Mouse (Mus musculus): ENCODE data around the gene Pgbd5.
A peak's percentile ranks its signal among the peaks of the same experiment; 100 is the strongest.

Gene Pgbd5

DNA sequence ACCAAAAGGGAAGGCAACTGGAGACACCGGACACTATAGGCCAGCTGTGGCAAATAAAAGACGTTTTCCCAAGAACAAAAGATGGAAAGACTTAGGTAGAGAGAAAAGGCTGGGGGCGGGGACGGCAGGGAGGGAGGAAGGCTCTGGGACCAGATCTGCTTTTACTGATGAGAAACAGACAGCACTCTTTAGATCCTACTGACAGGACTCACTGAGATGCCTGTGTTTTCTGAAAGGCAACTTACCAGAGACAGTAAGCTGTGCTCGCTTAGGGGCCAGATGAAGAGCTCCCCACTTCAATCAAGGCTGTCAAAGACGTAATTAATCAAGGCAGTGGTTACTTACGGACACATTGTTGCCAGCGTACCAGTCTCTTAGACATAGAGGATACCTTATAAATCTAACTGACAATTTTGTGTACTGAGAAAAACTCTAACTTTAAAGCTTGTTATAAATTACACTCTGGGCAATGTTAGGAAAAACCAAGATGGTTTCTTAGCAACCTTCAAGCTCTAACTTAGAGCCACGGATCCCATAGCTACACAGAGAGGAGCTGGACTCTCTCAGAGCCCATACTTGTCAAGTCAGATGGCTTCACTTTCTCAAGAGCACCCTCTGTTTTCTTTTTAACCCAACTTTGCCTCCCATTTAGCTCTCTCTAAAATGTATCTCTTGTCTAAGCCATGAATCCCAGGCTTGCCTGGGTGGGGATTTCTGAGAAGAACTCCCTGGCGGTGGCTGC lies 47.0 kb downstream of the Pgbd5 start:
- DNase-seq (ENCODE audit: low spot score in 2 of 2): no peak

DNA sequence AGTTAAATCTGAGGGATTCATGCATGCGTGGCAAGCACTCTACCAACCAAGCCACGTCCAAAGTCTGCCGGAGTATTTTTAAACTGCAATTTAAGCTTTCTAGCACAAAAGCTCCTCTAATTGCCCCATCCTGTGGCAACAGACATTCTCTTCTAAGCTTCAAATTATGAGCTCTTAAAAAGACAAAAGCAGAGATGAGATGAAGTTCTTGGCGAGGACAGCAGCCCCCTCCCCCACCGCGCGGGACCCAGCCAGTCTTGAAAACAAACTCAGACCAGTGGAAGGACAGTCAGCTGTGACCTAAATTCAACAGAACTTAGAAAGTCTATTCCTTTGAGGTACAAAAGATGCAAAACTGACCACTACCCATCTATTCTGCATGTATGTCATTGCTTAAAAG lies 48.3 kb downstream of the Pgbd5 start:
- no peak for DNase-seq (ENCODE audit: low spot score in 2 of 2)

DNA sequence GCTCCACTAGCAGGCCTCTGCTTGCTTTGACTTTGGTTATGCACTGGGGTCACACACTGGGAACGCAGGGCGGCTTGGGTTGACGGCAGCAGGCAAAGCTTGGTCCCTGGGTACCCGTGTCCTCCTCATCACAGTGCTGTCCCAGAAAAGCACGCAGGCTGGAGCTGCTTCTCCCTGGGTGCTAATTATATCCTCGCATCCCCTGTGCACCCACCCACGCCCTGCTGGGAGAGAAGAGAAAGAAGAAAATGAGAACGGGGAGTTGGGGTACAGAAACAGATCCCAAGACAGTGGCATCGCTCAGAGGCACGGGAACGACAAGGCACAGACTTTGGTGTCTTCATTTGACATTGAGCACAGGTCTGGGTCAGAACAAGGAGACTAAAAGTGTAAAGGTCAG lies 50.0 kb downstream of the Pgbd5 start:
- DNase-seq (ENCODE audit: low spot score in 2 of 2): no peak

DNA sequence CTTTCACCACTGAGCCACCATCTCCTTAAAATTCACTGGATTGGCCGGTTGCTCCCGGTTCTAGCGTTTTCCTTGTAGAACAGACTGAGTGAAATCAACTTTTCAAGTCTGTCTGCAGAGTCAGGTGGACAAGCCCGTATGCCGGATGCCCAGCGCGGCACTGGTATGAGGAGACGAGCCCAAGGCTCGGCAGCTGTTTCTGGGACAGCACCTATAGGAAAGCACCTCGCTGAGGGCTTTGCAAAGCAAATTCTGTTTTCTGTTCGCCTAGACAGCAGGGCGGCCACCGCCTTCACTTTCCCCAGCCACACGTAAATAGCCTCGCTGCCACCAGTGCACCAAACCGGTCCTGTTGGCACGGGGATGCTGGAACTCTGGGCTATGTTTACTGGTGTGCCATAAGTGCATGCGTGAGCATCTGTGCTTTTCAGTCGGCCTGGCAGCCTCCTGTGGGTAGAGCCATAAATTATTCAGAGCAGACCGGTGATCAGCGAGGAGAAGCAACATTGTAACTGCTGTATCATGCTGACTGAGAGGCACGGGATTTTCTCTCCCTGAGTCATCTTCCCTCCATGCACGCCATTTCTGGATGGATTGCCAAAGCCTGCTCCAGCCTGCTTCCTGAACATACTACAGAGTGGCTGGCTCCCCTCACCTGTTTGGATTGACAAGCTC lies 53.1 kb downstream of the Pgbd5 start:
- no peak for DNase-seq (ENCODE audit: low spot score in 2 of 2)

DNA sequence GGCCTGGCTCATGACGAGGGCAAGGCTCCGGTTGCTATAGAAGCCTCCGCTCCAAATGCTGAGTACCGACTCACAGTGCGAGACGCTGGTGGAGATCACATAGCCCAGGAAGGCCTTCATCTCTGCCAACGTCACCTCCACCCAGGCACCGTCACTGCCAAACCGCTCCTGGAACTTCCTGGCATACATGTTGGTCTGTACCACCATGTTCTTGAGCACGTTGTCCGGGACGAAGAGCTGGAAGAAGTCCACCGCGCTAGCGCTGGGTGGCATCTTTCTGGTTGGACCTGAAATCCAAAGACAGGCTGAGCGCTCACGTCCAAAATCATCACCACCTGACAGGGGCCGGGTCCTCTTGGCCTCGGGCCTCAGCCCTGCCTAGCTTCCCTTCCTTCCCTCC lies 55.1 kb downstream of the Pgbd5 start:
- DNase-seq (ENCODE audit: low spot score in 2 of 2): no peak

DNA sequence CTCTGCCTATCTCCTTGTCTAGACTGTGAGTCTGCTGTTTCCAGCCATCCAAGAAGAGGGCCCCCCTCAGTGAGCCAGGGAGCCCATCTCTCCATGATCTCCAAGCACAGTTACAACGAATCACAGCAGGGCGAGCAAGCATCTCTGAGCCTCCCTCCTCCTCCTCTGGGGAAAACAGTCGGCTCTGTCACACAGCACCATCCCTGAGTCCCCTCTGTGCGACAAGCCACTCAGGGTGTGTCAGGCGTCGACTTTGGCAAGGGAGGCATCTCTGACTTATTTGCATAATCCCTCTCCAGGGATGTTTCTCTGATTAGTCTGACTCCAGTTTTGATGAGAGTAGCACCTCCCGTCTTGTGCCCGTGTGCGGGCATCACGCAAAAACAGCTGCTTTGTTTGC lies 57.2 kb downstream of the Pgbd5 start:
- no peak for DNase-seq (ENCODE audit: low spot score in 2 of 2)

DNA sequence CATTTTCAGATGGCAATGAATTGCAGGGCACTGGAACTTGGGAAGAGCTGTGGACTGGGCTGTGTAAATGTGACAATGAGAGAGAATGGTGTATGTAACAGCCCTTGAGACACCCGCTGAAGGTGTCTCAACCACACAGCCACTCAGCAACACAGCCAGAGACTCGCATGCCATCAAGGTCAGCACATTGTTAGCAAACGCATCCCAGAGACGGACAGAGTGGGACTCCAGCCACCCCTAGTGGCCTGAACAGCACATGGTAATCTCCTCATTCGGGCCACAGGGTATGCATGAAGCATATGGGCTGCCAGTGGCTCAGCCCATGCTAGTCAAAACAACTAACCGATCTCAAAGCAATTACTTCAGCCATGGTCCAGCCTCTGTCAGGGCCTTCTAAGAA lies 60.2 kb downstream of the Pgbd5 start:
- no peak for DNase-seq (ENCODE audit: low spot score in 2 of 2)

DNA sequence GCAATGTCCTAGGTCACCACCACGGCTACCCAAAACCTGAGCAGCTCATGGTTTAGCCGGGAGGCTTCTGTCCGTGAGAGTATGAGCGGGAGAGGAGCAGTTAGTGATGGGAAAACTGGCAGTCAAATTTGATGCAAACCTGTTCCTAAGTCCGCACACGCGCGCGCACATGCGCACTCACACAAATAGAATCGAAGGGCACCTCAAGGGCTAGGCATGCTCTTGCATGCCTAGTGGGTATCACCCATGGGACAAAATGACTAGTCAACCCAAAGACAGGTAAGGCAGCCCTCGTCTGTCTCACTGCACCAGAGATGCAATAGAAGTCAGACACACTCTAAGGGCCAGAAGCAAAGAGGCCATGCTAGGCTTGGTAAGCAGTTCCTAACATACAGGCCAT lies 63.1 kb downstream of the Pgbd5 start:
- no peak for DNase-seq (ENCODE audit: low spot score in 2 of 2)

DNA sequence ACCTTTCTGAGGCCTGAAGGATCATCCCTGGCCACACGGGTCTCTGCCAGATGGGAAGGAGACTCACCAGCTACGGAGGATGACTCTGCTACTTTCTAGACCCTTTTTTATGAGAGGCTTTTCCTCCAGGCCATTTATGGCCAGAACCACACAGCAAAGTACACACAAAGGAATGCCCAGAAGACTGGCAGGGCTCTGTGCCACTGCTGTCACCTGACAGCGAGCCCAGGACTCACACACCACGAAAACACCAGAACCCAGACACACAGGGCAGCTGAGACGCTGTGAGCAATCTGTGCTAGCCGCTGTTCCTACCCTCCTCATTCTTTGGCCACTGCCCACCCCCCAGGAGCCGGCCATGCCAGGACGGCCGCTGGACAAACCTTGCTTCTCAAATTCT lies 63.7 kb downstream of the Pgbd5 start:
- no peak for DNase-seq (ENCODE audit: low spot score in 2 of 2)

DNA sequence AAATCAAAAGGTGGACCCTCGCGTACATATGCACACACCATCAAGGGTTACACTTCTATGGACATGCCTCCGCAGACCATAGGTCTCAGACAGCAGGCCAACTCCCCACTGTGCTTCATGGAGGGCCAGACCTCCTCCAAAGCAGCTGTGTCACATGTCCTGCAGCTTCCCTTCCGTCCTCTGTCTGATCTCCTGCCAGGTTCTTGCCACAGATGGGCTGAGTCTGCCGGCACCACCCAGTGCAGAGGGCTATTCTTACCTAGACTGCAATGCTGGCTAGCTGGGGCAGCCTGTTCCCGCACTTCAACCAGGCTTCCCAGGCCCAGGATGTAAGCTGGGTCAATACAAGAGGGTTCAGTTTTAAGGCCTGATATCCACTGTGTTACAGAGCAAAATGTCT lies 64.3 kb downstream of the Pgbd5 start:
- no peak for DNase-seq (ENCODE audit: low spot score in 2 of 2)

DNA sequence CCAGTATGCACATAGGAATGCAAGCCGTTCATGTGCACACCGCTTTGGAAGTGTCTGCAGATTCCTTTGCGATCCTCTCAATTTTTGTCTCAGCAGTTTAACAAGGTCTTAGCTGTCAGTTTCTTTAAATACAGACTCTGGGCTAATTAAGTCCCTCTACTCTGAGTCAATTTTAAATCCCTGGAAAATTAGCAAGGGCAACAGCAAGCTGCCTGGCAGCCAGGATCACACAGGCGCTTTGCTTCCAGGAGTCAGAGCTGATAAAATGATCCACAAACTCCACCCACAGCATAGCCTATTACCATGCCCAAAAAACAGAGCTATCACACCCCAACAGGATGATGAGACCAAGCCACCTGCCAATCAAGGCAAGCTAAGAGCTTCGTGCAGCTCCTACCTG lies 65.7 kb downstream of the Pgbd5 start:
- DNase-seq (ENCODE audit: low spot score in 2 of 2): no peak

DNA sequence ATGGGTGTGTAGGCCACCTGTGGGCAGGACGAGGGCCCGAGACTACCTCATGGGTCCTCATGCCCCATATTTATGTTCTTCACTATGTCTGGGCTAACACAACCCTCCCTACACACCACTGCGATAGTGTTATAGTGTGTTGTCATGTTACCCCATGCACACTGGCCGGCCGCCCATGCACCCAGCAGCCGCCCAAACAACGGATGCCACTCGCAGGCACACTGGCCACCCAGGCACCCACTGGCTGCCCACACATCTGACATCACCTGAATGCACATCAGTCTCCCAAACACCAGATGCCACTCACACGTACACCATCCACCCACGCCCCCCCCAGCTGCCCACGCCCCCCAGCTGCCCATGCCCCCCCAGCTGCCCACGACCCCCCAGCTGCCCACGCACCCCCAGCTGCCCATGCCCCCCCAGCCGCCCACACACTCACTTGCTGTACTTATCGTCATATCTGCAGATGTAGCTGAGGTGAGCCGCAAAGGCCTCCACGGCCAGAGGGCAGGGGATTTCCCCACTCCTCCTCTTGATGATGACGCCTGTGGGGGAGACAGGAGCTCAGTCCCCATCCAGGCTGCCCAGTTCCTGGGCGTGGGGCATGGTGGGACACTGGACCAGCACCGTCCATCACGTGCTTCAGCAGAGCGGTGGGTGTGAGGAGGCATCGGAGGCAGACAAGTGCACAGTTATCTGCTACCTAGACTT lies 67.9 kb downstream of the Pgbd5 start:
- DNase-seq (ENCODE audit: low spot score in 2 of 2): no peak

DNA sequence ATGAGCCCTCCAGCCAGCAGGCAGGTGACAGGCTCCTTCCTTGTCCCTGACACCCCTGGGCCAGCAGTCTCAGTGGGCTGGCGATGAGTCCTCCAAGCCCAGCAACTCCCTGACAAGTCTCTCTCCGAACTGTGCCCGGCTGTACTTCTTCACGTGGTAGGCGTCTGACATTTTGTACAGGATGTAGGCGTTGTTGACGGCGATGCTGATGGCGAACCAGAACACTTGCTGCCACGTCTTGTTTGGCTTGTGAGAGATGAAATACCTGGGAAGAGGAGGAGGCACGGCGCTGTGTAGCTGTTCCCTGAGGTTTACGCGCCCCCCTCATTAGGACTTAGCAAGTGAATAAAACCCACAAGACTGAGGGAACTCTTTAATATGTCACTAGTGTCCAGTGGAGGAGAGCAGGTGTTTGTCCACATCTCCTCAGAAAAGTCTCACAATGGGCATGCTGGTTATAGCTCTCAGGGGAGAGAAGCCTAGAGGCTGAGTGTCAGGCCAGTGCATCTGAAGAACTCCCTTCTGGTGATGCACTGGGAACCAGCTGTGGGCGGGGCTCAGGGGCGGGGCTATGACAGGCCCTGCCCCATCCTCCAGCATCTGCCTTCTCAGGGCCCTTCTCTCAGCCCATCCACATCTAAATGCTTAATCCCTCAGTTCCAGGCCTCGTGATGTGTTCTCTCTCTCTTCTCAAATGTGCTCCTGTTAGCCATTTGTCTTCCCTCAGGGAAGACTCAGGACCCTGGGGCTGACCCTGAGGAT lies 68.9 kb downstream of the Pgbd5 start:
- DNase-seq (ENCODE audit: low spot score in 2 of 2): no peak

DNA sequence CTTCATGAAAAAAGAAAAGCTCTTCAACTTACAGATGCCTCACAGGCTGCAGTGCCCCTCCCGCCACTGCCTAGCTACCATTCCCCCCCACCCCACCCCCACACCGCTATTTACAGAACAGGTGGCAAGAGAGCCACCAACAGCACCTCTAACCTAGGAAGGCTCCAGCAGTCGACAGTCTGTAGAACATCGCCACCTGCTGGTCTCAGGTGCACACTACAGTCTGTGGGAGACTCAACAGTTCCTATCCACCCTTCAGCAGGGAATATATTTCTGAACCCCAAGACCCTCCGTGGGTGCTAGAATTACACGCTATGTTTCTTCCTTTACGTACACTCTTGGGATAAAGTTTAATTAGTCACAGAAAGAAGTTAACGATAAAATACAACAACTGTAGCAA lies 71.2 kb downstream of the Pgbd5 start:
- peak in 1 of 2 experiments; percentile 80 for DNase-seq (ENCODE audit: low spot score in 2 of 2)

DNA sequence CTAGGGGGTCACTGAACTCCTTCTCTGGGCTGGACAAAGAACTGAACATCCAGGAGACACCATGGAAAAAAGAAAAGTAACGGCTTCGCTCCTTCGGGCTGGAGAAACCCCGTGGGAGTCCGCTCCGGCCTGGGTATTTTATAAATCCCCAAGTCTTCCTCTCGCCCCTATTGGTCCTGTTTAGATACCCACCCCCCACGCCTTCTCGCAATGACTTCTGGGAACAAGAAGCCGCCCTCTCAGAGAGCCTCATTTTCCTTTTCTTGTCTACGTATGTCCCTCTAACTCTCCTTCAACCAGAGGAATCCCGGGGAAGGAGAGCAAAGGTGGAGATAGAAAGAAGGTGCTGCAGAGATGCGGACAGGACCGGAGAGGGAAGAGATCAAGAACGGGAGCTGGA lies 76.1 kb downstream of the Pgbd5 start:
- DNase-seq (ENCODE audit: low spot score in 2 of 2): no peak

DNA sequence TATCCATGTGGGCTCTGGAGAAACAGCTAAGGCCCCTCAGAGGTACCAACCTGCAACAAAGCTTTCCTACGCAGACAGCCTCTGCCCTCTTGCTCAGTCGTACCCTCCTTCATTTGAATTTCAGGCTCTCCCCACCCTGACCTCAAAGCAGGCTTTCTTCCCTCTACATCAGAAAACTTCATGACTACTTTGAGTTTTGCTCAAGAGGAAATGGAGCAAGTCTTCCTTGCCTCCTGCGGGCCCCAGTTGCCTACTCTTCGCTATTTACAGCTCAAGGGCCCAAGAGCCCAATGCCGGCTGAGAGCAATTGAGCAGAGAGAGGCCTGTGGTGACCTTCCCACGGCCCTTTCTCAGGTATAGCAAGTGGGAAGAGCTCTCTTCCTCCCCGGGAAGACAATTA lies 76.9 kb downstream of the Pgbd5 start:
- no peak for DNase-seq (ENCODE audit: low spot score in 2 of 2)

DNA sequence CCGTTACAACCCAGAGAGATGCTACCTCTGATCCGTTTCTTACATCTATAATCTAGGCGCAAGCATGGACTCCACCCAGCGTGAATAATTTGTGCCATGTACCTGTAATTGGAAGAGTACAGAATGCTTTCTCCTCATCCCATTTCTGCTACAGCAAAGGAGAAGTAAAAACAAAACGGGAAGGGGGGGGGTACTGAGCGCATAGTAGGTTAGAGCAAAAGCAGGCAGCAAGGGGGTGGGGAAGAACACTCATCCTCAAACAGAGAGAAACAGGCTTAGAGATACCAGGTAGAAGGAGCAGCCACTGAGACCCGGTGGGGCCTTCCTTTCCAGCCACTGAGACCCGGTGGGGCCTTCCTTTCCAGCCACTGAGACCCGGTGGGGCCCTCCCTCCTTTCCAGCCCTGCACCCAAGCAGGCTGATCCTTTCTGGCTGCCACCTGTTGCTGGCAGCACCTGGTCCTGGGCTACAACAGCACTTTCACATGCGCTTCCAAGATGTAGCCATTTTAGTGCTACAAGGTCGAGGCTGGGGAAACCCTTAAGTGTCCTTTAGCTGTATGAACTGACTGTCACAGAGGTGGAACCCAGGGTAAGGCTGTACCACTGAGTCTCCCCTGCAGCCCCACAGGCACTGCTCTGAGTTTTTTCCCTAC lies 77.6 kb downstream of the Pgbd5 start:
- no peak for DNase-seq (ENCODE audit: low spot score in 2 of 2)

DNA sequence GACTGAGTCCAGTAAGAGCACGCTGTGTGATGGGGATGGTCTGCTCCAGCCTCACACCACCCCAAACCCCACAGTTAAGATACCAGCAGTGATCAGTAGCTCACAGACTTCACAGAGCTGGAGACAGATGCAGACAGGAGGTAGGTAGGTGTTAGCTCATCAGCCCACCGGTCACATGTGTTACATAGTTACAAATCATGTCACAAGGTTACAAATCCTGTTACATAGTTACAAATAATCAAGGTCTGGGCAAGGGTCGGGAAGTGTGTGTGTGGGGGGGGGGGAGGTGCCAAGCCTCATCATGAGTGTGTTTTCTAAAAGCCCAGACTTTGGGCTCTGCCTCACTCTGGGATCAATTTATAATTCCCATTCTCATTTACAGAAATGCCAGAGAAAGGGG lies 78.5 kb downstream of the Pgbd5 start:
- DNase-seq (ENCODE audit: low spot score in 2 of 2): no peak

DNA sequence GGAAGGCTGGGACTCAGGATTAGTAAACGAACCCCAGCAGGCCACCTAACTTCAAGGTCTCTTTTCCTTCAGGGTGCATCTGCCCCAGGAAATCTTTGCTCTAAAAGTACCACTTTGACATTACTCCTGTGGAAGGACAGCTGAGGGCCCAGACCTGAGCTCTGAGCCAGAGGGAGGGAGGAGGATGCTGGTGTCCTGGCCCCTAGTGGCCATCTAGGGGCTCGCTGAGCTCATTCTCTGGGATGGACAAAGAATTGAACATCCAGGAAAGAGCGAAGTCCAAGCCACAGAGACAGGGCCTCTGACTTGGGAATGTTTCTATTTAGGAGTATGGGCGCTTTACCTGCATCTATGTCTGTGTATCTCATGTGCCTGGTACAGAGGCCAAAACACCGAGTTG lies 87.8 kb downstream of the Pgbd5 start:
- DNase-seq (ENCODE audit: low spot score in 2 of 2): no peak

DNA sequence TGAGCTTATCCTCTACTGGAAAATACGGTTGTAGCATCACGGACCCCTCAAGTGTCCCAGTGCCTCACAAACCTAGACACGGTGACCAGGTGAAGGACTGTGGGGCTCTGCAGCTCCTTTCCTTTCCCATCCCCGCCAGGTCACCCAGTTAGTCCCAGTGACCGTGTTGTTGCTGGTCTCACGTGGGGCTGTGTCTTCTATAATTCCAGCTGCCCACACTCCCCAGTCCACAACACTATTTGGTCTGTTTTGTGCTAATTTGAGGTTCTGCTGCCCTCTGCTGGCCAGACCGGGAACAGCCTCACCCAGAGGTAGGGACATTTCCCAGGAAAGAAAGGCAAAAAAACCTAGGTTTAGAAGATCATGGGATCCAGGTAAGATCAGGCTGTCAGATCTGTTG lies 89.8 kb downstream of the Pgbd5 start:
- DNase-seq (ENCODE audit: low spot score in 2 of 2): peak; percentile 61 to 87

DNA sequence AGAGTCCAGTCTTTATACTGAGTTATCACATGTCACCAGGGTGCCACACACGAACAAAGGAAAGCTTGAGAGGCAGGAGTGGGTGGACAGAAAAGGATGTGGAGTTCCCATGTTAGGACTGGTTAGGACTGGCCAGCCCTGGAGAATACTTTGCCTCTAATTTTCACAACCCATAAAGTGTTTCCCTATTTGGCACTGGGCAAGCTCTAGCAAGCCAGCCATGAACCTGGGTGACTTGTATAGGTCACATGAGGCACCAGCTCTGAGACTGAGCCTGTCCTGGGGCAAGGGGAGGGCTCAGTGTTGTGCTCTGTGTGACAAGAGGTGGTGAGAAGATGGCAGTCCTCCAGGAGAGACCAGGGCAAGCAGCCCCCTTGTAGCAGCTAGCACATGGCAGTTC lies 91.4 kb downstream of the Pgbd5 start:
- DNase-seq (ENCODE audit: low spot score in 2 of 2): no peak

All from urinary bladder, postnatal 4 days (tissue).